Mouse (Mus musculus): ENCODE measurements around the gene Ogfod3.

DNA sequence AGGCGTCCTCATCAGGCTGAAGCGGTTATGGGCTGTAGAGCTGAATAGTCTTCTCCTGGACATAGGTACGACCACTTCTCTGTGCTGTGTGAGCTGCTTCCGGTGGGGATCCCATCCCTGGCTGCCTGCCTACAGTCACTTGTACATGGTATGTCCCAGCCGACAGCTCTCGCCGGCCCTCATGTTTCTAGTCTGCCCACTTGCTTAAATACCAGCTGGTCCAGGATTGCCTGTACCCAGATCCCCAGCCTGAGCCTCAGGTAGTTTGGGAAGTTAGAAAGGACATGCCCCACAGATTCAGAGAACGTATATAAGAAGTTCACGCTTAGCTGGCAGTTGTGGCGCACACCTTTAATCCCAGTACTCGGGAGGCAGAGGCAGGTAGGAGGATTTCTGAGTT is 15.3 kb upstream of the Ogfod3 start:
- no peak for TF ChIP-seq CTCF (IDR thresholded peaks at IDR 0.05; ENCODE audit: low read depth)
- TF ChIP-seq EP300 (IDR thresholded peaks at IDR 0.05; ENCODE audit: low read depth): no peak

Data from liver, embryonic 14.5 days (tissue).